Mouse (Mus musculus) hindbrain, embryonic 14.5 days (tissue): Measurements from ENCODE around the gene Eefsec. TPM values are rescaled to one million over a fixed set of nuclear protein-coding genes. Genes with fewer than 3 reads are reported as not detected.
A peak's percentile ranks its signal among the peaks of the same experiment; 100 is the strongest.

Source experiments
- ATAC-seq: fragments of 200-750 bp; cut with Nextera tagmentation; 2 replicates; pipeline ENCODE4 v1.8.0; 2017; ENCODE audit warnings: moderate number of reproducible peaks, mild to moderate bottlenecking, moderate TSS enrichment, moderate library complexity; ENCODE audit not compliant: low FRiP score
- DNase-seq: peaks from one replicate; pipeline ENCODE4 v3.0.0-alpha.2; 2015; ENCODE audit warnings: low spot score
- H3K27ac ChIP-seq: fragments of 300-500 bp; sonication (generic); 2 replicates; pipeline ENCODE4 v1.5.1; 2014; ENCODE audit warnings: mild to moderate bottlenecking, moderate library complexity
- H3K27me3 ChIP-seq: fragments of 300-500 bp; sonication (generic); 2 replicates; pipeline ENCODE4 v1.6.1; 2014; ENCODE audit warnings: mild to moderate bottlenecking, low read length, mixed read lengths; ENCODE audit not compliant: control insufficient read depth, insufficient read depth
- H3K36me3 ChIP-seq: fragments of 300-500 bp; sonication (generic); replicated peaks from 2 replicates; pipeline ENCODE4 v1.6.1; 2014; ENCODE audit not compliant: control insufficient read depth, insufficient read depth
- H3K4me1 ChIP-seq: fragments of 300-500 bp; sonication (generic); replicated peaks from 2 replicates; pipeline ENCODE4 v1.6.1; 2014; ENCODE audit warnings: antibody characterized with exemption, low read length, mixed read lengths; ENCODE audit not compliant: control insufficient read depth, insufficient read depth
- H3K4me2 ChIP-seq: fragments of 300-500 bp; sonication (generic); replicated peaks from 2 replicates; pipeline ENCODE4 v1.6.1; 2014; ENCODE audit warnings: mild to moderate bottlenecking, moderate library complexity
- H3K4me3 ChIP-seq: fragments of 300-500 bp; sonication (generic); replicated peaks from 2 replicates; pipeline ENCODE4 v1.5.1; 2014; ENCODE audit warnings: mild to moderate bottlenecking, low read length
- H3K9ac ChIP-seq: fragments of 300-500 bp; sonication (generic); 2 replicates; pipeline ENCODE4 v1.6.1; 2014
- H3K9me3 ChIP-seq: fragments of 300-500 bp; sonication (generic); 2 replicates; pipeline ENCODE4 v1.6.1; 2016; ENCODE audit warnings: low read length; ENCODE audit not compliant: control insufficient read depth
- WGBS: fragments of 180-500 bp; shearing (Covaris S2); extraction: QIAGEN DNeasy Blood & Tissue Kit; methylation state at CpG from one replicate; pipeline ENCODE4 v1.1.7; 2014; 5-methylcytosine and 5-hydroxymethylcytosine counted together
- polyA plus RNA-seq: library from polyadenylated mRNA; unstranded; fragments of >200 nt; fragmentation: Nextera tagmentation; extraction: Ambion mirVana; gene quantifications from 2 replicates; pipeline ENCODE4 v1.2.1, GENCODE M21; 2014

Eefsec gene
- polyA plus RNA-seq, 1 experiment from 2014 or later = 28.9 TPM

DNA sequence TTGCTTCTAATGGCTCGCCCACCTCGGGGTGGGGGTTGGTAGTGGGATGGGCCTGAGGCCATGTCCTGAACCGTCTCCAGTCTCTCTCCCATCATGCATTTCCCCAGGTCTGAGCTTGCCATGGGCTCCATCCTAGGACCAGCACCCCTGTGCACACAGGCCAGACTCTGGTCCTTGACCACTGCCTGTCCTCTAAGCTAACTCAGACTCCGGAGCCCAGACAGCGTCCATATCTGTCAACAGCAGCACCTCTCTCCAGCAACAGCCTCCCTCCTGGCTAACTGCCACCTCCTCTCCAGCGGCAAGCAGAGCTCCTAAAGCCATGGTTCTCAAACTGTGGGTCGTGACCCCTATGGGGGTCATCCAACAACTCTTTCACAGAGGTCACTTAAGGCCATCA, 209.8 kb downstream of the Eefsec start:
- 12% methylated on average over 7 of the region's 7 CpGs for WGBS
- Histone ChIP-seq H3K4me2 (peak overlapping the region; percentile 39; the same call in 1 of the 2 replicates), H3K9me3 (no peaks in the 10 kb centered on the region), H3K9ac (no peak overlapping the region), H3K27me3 (peaks cover 17% of the 10 kb centered on the region), H3K4me3 (no peak overlapping the region), H3K36me3 (no peaks in the 10 kb centered on the region), H3K27ac (no peak overlapping the region), H3K4me1 (peaks cover 11% of the 10 kb centered on the region; the same call in 1 of the 2 replicates)
- DNase-seq = no peak
- no peak for ATAC-seq

DNA sequence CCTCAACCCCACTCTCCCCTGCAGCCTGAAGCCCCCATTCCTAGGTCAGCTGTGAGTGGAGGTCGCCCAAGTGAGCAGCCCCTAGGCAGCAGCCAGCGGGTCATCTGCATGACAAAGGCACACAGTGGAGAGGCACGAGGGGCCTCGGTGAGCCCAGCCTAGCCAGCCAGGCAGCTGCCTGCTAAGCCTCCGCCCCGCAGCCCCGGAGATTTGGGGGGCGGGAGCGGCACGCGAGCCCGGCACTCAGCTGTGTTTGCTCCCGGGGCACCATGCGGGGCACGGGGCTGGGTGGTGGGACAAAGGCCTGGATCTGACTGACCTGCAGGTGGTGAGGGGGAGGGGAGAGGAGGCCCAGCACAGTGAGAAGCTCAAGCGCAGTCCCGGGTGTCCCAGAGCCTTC, 210.4 kb downstream of the Eefsec start:
- Histone ChIP-seq H3K9ac (peak overlapping the region; percentile 28; the same call in 1 of the 2 replicates), H3K36me3 (no peaks in the 10 kb centered on the region), H3K9me3 (no peaks in the 10 kb centered on the region), H3K27me3 (peaks cover 14% of the 10 kb centered on the region), H3K4me3 (no peak overlapping the region), H3K4me2 (peak overlapping the region; percentile 39), H3K27ac (no peak overlapping the region), H3K4me1 (peaks cover 11% of the 10 kb centered on the region; the same call in 1 of the 2 replicates)
- no peak for DNase-seq
- WGBS = 2% methylated on average over 17 of the region's 17 CpGs
- peak; percentile 61; the same call in 1 of the 2 replicates for ATAC-seq

DNA sequence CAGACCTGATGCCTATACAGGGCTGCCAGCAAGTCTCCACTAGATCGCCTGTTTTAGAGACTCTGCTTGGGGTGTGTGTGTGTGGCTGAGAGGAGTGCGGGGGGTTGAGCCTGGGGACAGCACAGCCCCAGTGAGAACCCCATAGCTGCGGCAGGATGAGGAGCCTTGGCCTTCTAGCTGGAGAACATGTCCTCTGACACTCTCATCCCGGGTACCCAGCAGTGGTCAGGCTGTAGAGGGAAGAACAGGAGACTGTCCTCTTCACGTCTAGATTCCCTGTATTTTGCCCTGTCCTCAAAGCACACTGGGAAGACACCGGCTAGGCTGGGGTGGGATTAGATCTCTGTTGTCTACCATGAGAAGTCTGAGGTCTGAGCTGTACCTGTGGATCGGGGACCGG, 210.9 kb downstream of the Eefsec start:
- Histone ChIP-seq H3K4me2 (no peak overlapping the region), H3K27me3 (peaks cover 12% of the 10 kb centered on the region; the same call in 1 of the 2 replicates), H3K4me1 (peaks cover 11% of the 10 kb centered on the region; the same call in 1 of the 2 replicates), H3K9ac (no peak overlapping the region), H3K9me3 (no peaks in the 10 kb centered on the region), H3K27ac (no peak overlapping the region), H3K4me3 (no peak overlapping the region), H3K36me3 (no peaks in the 10 kb centered on the region)
- ATAC-seq (no peak), DNase-seq (no peak)
- 19% methylated on average over 8 of the region's 8 CpGs for WGBS

- no peak overlapping the region for H3K9ac ChIP-seq
- H3K27me3 ChIP-seq = peaks cover 12% of the 10 kb centered on the region; the same call in 1 of the 2 replicates
- DNase-seq (no peak), ATAC-seq (no peak)
- peaks cover 11% of the 10 kb centered on the region; the same call in 1 of the 2 replicates for H3K4me1 ChIP-seq
- WGBS = 74% methylated on average over 8 of the region's 8 CpGs
- H3K4me2 ChIP-seq = no peak overlapping the region
- no peak overlapping the region for H3K27ac ChIP-seq
- H3K9me3 ChIP-seq = no peaks in the 10 kb centered on the region
- no peaks in the 10 kb centered on the region for H3K36me3 ChIP-seq
- no peak overlapping the region for H3K4me3 ChIP-seq
Observed at GRCm38 (mm10) chr6:88233996-88234395, 212.3 kb downstream of the Eefsec start.

GRCm38 (mm10) chr6:88232221-88232620, 214.1 kb downstream of the Eefsec start:
- no peaks in the 10 kb centered on the region for H3K36me3 ChIP-seq
- no peak overlapping the region for H3K4me2 ChIP-seq
- H3K9ac ChIP-seq = no peak overlapping the region
- peaks cover 12% of the 10 kb centered on the region; the same call in 1 of the 2 replicates for H3K27me3 ChIP-seq
- no peak overlapping the region for H3K4me3 ChIP-seq
- peaks cover 11% of the 10 kb centered on the region; the same call in 1 of the 2 replicates for H3K4me1 ChIP-seq
- H3K27ac ChIP-seq = no peak overlapping the region
- WGBS = 56% methylated on average over 6 of the region's 6 CpGs
- ATAC-seq (no peak), DNase-seq (no peak)
- H3K9me3 ChIP-seq = no peaks in the 10 kb centered on the region

DNA sequence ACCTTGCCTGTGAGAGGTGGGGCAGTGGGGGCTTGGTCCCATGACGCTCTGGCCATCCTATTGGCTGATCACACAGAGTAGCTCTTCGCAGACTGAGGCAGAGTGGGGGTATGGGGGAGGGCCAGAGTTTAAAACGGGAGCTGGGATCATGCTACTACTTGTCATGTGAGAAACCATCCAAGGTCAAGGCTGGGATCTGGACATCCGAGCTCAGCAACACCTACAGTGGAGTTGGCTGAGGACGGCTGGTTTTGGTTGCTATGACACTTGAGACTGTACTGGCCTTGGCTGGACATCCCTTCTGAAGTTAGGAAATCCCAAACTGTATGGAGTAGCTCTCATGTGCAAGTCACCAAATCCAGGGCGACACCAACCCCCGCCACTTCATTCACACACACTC, 214.5 kb downstream of the Eefsec start:
- H3K4me3 ChIP-seq = no peak overlapping the region
- ATAC-seq = no peak
- WGBS = 90% methylated on average over 7 of the region's 7 CpGs
- no peak overlapping the region for H3K27ac ChIP-seq
- H3K27me3 ChIP-seq = peaks cover 12% of the 10 kb centered on the region; the same call in 1 of the 2 replicates
- H3K9me3 ChIP-seq = no peaks in the 10 kb centered on the region
- peaks cover 11% of the 10 kb centered on the region; the same call in 1 of the 2 replicates for H3K4me1 ChIP-seq
- DNase-seq = no peak
- no peak overlapping the region for H3K4me2 ChIP-seq
- H3K9ac ChIP-seq = no peak overlapping the region
- no peaks in the 10 kb centered on the region for H3K36me3 ChIP-seq

- H3K27me3 ChIP-seq = 0 out of 2 replicates have a peak, but pooled peaks cover 6% of the 10 kb centered on the region
- no peak overlapping the region for H3K4me2 ChIP-seq
- H3K9ac ChIP-seq = no peak overlapping the region
- H3K4me3 ChIP-seq = no peak overlapping the region
- DNase-seq (no peak), ATAC-seq (no peak)
- no peaks in the 10 kb centered on the region for H3K9me3 ChIP-seq
- no peak overlapping the region for H3K27ac ChIP-seq
- WGBS = 87% methylated on average over 12 of the region's 12 CpGs
- H3K4me1 ChIP-seq = peaks cover 5% of the 10 kb centered on the region; the same call in 1 of the 2 replicates
- H3K36me3 ChIP-seq = no peaks in the 10 kb centered on the region
Observed at GRCm38 (mm10) chr6:88229221-88229620, 217.1 kb downstream of the Eefsec start.

GRCm38 (mm10) chr6:88227537-88227936, 218.8 kb downstream of the Eefsec start:
- no peak for ATAC-seq
- Histone ChIP-seq H3K9ac (no peak overlapping the region), H3K4me1 (peaks cover 5% of the 10 kb centered on the region; the same call in 1 of the 2 replicates), H3K27ac (no peak overlapping the region), H3K27me3 (no peaks in the 10 kb centered on the region), H3K4me2 (no peak overlapping the region), H3K36me3 (no peaks in the 10 kb centered on the region), H3K4me3 (no peak overlapping the region), H3K9me3 (no peaks in the 10 kb centered on the region)
- 60% methylated on average over 7 of the region's 7 CpGs for WGBS
- DNase-seq = no peak

DNA sequence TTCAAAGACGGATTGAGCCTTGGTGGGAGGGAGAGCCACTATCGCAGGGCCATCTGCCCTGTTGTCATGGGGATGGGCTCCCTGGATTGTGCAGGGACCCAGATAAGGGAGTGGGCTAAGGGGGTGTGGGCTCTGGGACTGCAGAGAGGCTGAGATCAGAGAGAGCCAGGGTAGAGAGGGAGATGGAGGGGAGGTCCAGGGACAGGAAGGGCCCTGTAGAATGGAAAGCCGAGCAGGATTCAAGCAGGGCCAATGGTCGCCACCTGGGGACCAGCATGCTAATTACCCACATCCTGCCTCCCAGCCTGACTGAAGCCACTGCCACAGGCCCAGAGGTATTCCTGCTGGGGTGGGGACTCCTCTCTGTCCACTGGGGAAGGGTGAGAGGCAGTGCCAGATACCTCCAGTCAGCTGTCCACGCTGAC, 219.8 kb downstream of the Eefsec start:
- DNase-seq (no peak), ATAC-seq (peak; percentile 31; the same call in 1 of the 2 replicates)
- Histone ChIP-seq H3K4me2 (no peak overlapping the region), H3K4me1 (peaks cover 5% of the 10 kb centered on the region; the same call in 1 of the 2 replicates), H3K27ac (no peak overlapping the region), H3K9ac (no peak overlapping the region), H3K27me3 (no peaks in the 10 kb centered on the region), H3K9me3 (no peaks in the 10 kb centered on the region), H3K36me3 (no peaks in the 10 kb centered on the region), H3K4me3 (no peak overlapping the region)
- WGBS = 9% methylated on average over 5 of the region's 5 CpGs
